Mouse (Mus musculus) myocyte (in vitro differentiated cells): ENCODE results near the gene Pyroxd2. TPM values are rescaled to one million over a fixed set of nuclear protein-coding genes. Genes with fewer than 3 reads are reported as not detected.
A peak's percentile ranks its signal among the peaks of the same experiment; 100 is the strongest.
"Not testable (repeated sequence)": the region's sequence is repeated elsewhere in the genome, so short reads cannot be mapped to it uniquely, and the experiment has no call there.

Source experiments
- H3K27me3 ChIP-seq: one replicate; pipeline ENCODE4 v1.6.1; 2011; ENCODE audit not compliant: control insufficient read depth, insufficient read depth, insufficient read length
- H3K36me3 ChIP-seq: one replicate; pipeline ENCODE4 v1.6.1; 2011; ENCODE audit not compliant: control insufficient read depth, insufficient read depth
- H3K4me2 ChIP-seq: one replicate; pipeline ENCODE4 v1.6.1; 2011; ENCODE audit warnings: low read depth, control low read depth
- H3K4me3 ChIP-seq: one replicate; pipeline ENCODE4 v1.5.1; 2011; ENCODE audit warnings: mild to moderate bottlenecking, control low read depth, moderate library complexity
- H3K79me2 ChIP-seq: one replicate; pipeline ENCODE4 v1.6.1; 2011; ENCODE audit not compliant: control insufficient read depth, insufficient read depth
- H3ac ChIP-seq: one replicate; pipeline ENCODE4 v1.6.1; 2011; ENCODE audit not compliant: control insufficient read depth, insufficient read length
- CEBPB ChIP-seq: IDR thresholded peaks from 2 replicates; pipeline ENCODE4 v1.6.1; 2011; ENCODE audit warnings: mild to moderate bottlenecking, moderate library complexity; ENCODE audit not compliant: poor library complexity, insufficient read depth, severe bottlenecking
- E2F4 ChIP-seq: IDR thresholded peaks from one replicate; pipeline ENCODE4 v1.6.1; 2011; ENCODE audit warnings: mild to moderate bottlenecking, control low read depth, moderate library complexity; ENCODE audit not compliant: insufficient read depth
- MAX ChIP-seq: IDR thresholded peaks from one replicate; pipeline ENCODE4 v1.6.1; 2011; ENCODE audit warnings: low read depth, mild to moderate bottlenecking, control low read depth
- MYOD1 ChIP-seq, 3 experiments: IDR thresholded peaks; one replicate each; pipeline ENCODE4 v1.6.1; 2011; ENCODE audit warnings: control low read depth in 2 of 3, low read depth in 2 of 3, mild to moderate bottlenecking in 2 of 3, moderate library complexity in 1 of 3; ENCODE audit not compliant: insufficient read length in 2 of 3, control insufficient read depth in 1 of 3
- MYOG ChIP-seq, 3 experiments: IDR thresholded peaks; one replicate each; pipeline ENCODE4 v1.6.1; 2011; ENCODE audit warnings: control low read depth in 2 of 3, low read depth in 2 of 3, mild to moderate bottlenecking in 2 of 3; ENCODE audit not compliant: insufficient read length in 2 of 3, control insufficient read depth in 1 of 3, insufficient read depth in 1 of 3
- POLR2A ChIP-seq: IDR thresholded peaks from one replicate; pipeline ENCODE4 v1.6.1; 2011; ENCODE audit warnings: low read depth, mild to moderate bottlenecking, control low read depth, moderate library complexity; ENCODE audit not compliant: insufficient read length
- POLR2AphosphoS2 ChIP-seq: IDR thresholded peaks from one replicate; pipeline ENCODE4 v1.6.1; 2011; ENCODE audit warnings: low read depth, control low read depth; ENCODE audit not compliant: insufficient read length
- REST ChIP-seq: IDR thresholded peaks from one replicate; pipeline ENCODE4 v1.6.1; 2011; ENCODE audit warnings: mild to moderate bottlenecking, control low read depth, moderate library complexity; ENCODE audit not compliant: insufficient read depth, insufficient read length
- SRF ChIP-seq: IDR thresholded peaks from one replicate; pipeline ENCODE4 v1.6.1; 2011; ENCODE audit warnings: low read depth; ENCODE audit not compliant: control insufficient read depth, insufficient read length
- TCF12 ChIP-seq: IDR thresholded peaks from one replicate; pipeline ENCODE4 v1.6.1; 2011; ENCODE audit warnings: mild to moderate bottlenecking, control low read depth; ENCODE audit not compliant: poor library complexity, insufficient read depth, severe bottlenecking
- TCF3 ChIP-seq: IDR thresholded peaks from one replicate; pipeline ENCODE4 v1.6.1; 2011; ENCODE audit warnings: low read depth, control low read depth; ENCODE audit not compliant: insufficient read length
- USF1 ChIP-seq: IDR thresholded peaks from one replicate; pipeline ENCODE4 v1.6.1; 2011; ENCODE audit warnings: low read depth, mild to moderate bottlenecking, control low read depth, moderate library complexity
- polyA plus RNA-seq: library from polyadenylated mRNA; unstranded; fragments of >200 nt; fragmentation: generic; extraction: Trizol; gene quantifications from one replicate; pipeline ENCODE4 v1.2.1, GENCODE M21; 2012; ENCODE audit warnings: missing spikeins

Pyroxd2 gene
- polyA plus RNA-seq, 1 experiment: 0.37 TPM

GRCm38 (mm10) chr19:42785562-42786220, 33.1 kb upstream of the Pyroxd2 start:
- Histone ChIP-seq H3K79me2 (no peaks in the 10 kb centered on the region), H3ac (no peak overlapping the region), H3K4me3 (no peak overlapping the region), H3K36me3 (no peaks in the 10 kb centered on the region), H3K27me3 (peaks cover 14% of the 10 kb centered on the region), H3K4me2 (no peak overlapping the region)
- TF ChIP-seq TCF3 (no peak), USF1 (no peak), MYOD1 (IDR thresholded peaks at IDR 0.05; ENCODE audit: control insufficient read depth in 1 of 3, insufficient read length in 2 of 3, low read depth in 2 of 3) (no peak), POLR2A (no peak), CEBPB (no peak), REST (no peak), E2F4 (no peak)

GRCm38 (mm10) chr19:42785129-42785528, 32.6 kb upstream of the Pyroxd2 start:
- TF ChIP-seq MAX (no peak), POLR2AphosphoS2 (no peak), MYOG (IDR thresholded peaks at IDR 0.05; ENCODE audit: control insufficient read depth in 1 of 3, insufficient read depth in 1 of 3, insufficient read length in 2 of 3, low read depth in 2 of 3) (no peak), TCF3 (no peak)
- Histone ChIP-seq H3K36me3 (no peaks in the 10 kb centered on the region), H3K79me2 (no peaks in the 10 kb centered on the region), H3K4me2 (no peak overlapping the region), H3ac (no peak overlapping the region), H3K27me3 (peaks cover 9% of the 10 kb centered on the region), H3K4me3 (no peak overlapping the region)

GRCm38 (mm10) chr19:42780156-42780538, 27.6 kb upstream of the Pyroxd2 start:
- not testable (repeated sequence) for H3K36me3 ChIP-seq, H3K79me2 ChIP-seq, H3K27me3 ChIP-seq
- H3K4me3 ChIP-seq: peak overlapping the region; percentile 31
- peak overlapping the region; percentile 55 for H3K4me2 ChIP-seq
- peak overlapping the region; percentile 8 for H3ac ChIP-seq

DNA sequence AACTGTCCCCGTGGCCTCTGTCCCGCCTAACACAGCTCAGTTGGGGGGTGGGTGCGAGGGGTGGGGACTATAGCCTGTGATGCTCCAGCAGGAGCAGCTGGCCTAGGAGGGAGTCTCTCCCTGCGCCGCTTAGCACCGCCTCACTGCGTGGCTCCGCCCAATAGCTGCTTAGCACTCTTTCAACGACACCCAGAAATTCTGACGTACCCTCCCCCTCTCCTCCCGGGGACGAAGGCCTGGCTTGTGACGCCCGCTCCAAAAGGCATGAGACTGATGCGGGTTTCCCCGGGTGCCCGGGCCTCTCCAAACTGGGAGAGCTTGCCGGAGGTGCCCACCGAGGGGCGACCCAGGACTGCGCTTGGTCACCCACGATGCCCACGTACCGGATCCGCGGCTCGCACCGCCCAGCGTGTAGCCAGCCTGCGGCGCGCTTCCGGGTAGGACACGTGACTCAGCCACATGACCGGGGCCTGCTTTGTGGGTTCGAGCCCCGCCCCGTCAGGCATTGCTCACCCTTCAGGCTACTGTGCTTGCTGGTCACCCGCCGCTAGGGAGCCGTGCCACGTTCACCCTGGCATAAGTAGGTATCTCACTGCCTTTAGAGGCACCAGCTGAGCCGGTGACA, 27.1 kb upstream of the Pyroxd2 start, which contains the start of gene Hps1:
Hps1 (minus strand) TSS at position 448 of the 625 bp plus-strand sequence.
- TF ChIP-seq SRF (no peak), MYOD1 (IDR thresholded peaks at IDR 0.05; ENCODE audit: control insufficient read depth in 1 of 3, insufficient read length in 2 of 3, low read depth in 2 of 3) (peak in 1 of 3 experiments; percentile 43), E2F4 (no peak), USF1 (peak; percentile 95), REST (no peak), MAX (no peak), TCF12 (no peak), CEBPB (no peak), TCF3 (no peak), POLR2AphosphoS2 (peak; percentile 86), MYOG (IDR thresholded peaks at IDR 0.05; ENCODE audit: control insufficient read depth in 1 of 3, insufficient read depth in 1 of 3, insufficient read length in 2 of 3, low read depth in 2 of 3) (peak in 1 of 3 experiments; percentile 38), POLR2A (peak; percentile 83)
- Histone ChIP-seq H3ac (peak within 1 kb of the TSS; percentile 8), H3K4me2 (peak within 1 kb of the TSS; percentile 90), H3K4me3 (peak within 1 kb of the TSS; percentile 31), H3K27me3 (no peaks in the 10 kb centered on the region), H3K79me2 (no peaks in the 10 kb centered on the region), H3K36me3 (no peaks in the 10 kb centered on the region)

- H3ac ChIP-seq: no peak overlapping the region
- no peak overlapping the region for H3K4me2 ChIP-seq
- no peaks in the 10 kb centered on the region for H3K79me2 ChIP-seq
- H3K4me3 ChIP-seq: no peak overlapping the region
- no peaks in the 10 kb centered on the region for H3K36me3 ChIP-seq
- TF ChIP-seq POLR2A: no peak
- no peak for TF ChIP-seq TCF3
- TF ChIP-seq TCF12: no peak
- TF ChIP-seq USF1: no peak
- TF ChIP-seq CEBPB: no peak
- TF ChIP-seq MYOD1 (IDR thresholded peaks at IDR 0.05; ENCODE audit: control insufficient read depth in 1 of 3, insufficient read length in 2 of 3, low read depth in 2 of 3): no peak
- no peaks in the 10 kb centered on the region for H3K27me3 ChIP-seq
Observed at GRCm38 (mm10) chr19:42777801-42778200, 25.2 kb upstream of the Pyroxd2 start.
